Mouse (Mus musculus) CD4-positive naive resting alpha-beta T cell, adult 57 days (primary cell): ENCODE data around the gene Rnaset2a. TPM values are rescaled to one million over a fixed set of nuclear protein-coding genes. Genes with fewer than 3 reads are reported as not detected.

Experiments used
- total RNA-seq: library from RNA; stranded (reverse); gene quantifications from one replicate; pipeline ENCODE4 v1.2.4, GENCODE M21; 2023

The Rnaset2a gene
- 42.3 TPM for total RNA-seq

DNA sequence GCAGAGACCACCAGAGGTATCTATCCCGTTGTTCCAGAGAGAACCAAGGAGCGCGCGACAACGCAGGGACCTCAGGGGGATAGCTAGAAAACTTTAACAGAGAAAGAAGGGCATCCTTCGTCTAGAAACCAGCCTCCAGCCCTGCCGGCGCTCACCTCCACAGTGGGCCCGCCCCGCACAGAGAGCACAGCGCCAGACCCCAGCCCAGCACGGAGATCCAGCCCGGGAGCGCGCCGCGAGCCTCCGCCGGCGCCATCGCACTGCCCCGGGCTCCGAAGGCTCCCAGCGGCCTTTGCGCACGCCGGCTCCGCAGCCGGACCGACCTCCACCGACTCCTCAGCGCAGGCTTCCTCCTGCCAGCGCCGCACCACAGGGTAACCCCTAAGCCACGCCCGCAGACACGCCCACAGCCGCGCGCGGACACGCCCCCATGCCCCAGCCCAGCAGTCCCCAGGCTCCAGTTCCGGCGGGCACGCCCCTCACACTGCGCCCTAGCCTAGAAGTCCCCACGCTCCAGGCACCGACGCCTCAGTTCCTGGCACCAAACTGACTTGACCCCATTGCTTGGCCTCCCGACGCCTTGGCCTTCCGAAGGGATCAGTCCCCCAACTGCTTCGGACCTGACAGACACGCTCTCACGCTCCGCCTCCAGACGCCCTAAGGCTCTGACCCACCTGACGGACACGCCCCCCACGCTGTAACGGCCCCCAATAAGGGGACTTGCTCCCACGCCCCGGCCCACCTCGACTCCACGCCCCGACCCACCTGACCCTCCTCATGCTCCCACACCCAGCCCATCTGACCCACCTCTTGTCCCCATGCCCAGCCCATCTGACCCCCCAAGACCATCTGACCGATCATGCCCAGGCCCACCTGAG lies at the start of gene Rnaset2a, which contains the start of gene Gm49673:
Gene Rnaset2a, minus strand, starts transcription at position 659 of the 878 bp plus-strand sequence.
Gene Gm49673, minus strand, starts transcription at position 350 of the 878 bp plus-strand sequence.

DNA sequence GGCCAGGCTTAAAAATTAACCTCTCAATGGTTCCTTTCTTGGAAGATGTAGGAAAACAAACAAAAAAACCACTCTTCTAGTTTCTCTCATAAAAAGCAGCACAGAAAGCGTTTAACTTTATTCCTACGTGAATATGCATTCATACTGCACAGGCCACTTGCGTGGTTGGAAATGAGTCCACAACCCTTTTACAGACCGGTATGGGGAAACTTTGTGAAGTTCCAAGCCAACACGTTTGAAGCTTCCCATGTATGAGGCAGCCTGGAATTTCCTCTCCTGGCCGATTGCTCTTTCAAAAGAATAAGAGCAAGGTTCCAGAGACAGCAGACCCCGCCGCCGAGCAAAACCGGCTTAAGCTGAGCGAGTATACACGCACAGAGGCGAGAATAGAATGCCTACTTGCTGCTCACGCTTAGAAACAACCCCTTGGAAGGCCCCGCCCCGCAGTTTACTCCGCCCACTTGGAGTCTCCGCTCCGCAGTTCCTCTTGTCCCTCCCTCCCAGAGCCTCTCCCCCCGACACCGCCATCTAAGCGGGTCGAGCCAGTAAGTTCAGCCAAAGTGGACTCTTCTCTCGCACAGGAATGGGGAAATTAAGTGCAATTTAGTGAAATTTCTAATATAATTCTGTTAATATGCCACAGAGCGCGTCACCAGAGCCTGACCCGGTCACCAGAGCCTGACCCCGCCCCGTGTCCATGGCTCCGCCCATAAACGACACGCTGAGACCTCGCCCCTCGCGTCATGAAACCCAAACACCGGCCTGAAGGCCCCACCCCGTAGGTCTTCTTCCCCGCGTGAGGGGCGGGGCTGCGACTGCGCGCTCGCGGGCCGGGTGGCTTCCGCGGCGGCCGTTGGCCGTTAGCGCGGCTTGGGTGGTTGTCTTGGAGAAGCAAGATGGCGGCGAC lies 17.1 kb upstream of the Rnaset2a start, which contains the start of gene Fgfr1op:
Gene Fgfr1op, plus strand, starts transcription at position 801 of the 907 bp plus-strand sequence.

Other genes starting within 250 kb of the Rnaset2a start
- gene Tagap, start 222.1 kb downstream of the Rnaset2a start, total RNA-seq: 473 TPM
- gene Rsph3a, start 202.5 kb downstream of the Rnaset2a start, total RNA-seq: 10.6 TPM
- gene Gm49673, start 309 bp downstream of the Rnaset2a start, total RNA-seq: 1.8 TPM
- gene Fgfr1op, start 17.4 kb upstream of the Rnaset2a start, total RNA-seq: 23.6 TPM
- 1.9 TPM for gene Ccr6, start 87.9 kb upstream of the Rnaset2a start, total RNA-seq
- 41.4 TPM for gene Mpc1, start 134.8 kb upstream of the Rnaset2a start, total RNA-seq
- gene Sft2d1, start 163.0 kb upstream of the Rnaset2a start, total RNA-seq: 99.8 TPM
- gene Prr18, start 189.4 kb upstream of the Rnaset2a start, total RNA-seq: 0.50 TPM
- 0.35 TPM for gene T2, start 207.9 kb upstream of the Rnaset2a start, total RNA-seq